Mouse (Mus musculus) hindbrain, embryonic 12.5 days (tissue): ENCODE measurements around the gene Pak1. TPM values are rescaled to one million over a fixed set of nuclear protein-coding genes. Genes with fewer than 3 reads are reported as not detected.

Experiments
- ATAC-seq: fragments of 200-750 bp; cut with Nextera tagmentation; 2 replicates; pipeline ENCODE4 v1.8.0; 2017; ENCODE audit warnings: moderate TSS enrichment; ENCODE audit not compliant: low FRiP score
- H3K27ac ChIP-seq: fragments of 300-500 bp; sonication (generic); 2 replicates; pipeline ENCODE4 v1.5.1; 2016; ENCODE audit warnings: mild to moderate bottlenecking
- H3K27me3 ChIP-seq: fragments of 300-500 bp; sonication (generic); 2 replicates; pipeline ENCODE4 v1.6.1; 2016; ENCODE audit warnings: mild to moderate bottlenecking
- H3K36me3 ChIP-seq: fragments of 300-500 bp; sonication (generic); 2 replicates; pipeline ENCODE4 v1.6.1; 2016; ENCODE audit warnings: mild to moderate bottlenecking
- H3K4me1 ChIP-seq: fragments of 300-500 bp; sonication (generic); 2 replicates; pipeline ENCODE4 v1.6.1; 2016
- H3K4me2 ChIP-seq: fragments of 300-500 bp; sonication (generic); replicated peaks from 2 replicates; pipeline ENCODE4 v1.6.1; 2016; ENCODE audit warnings: mild to moderate bottlenecking
- H3K4me3 ChIP-seq: fragments of 300-500 bp; sonication (generic); 2 replicates; pipeline ENCODE4 v1.5.1; 2016; ENCODE audit warnings: mild to moderate bottlenecking
- H3K9ac ChIP-seq: fragments of 300-500 bp; sonication (generic); 2 replicates; pipeline ENCODE4 v1.6.1; 2016; ENCODE audit warnings: mild to moderate bottlenecking, moderate library complexity
- H3K9me3 ChIP-seq: fragments of 300-500 bp; sonication (generic); replicated peaks from 2 replicates; pipeline ENCODE4 v1.6.1; 2016; ENCODE audit warnings: mild to moderate bottlenecking
- WGBS: fragments of 180-500 bp; shearing (Covaris S2); methylation state at CpG from one replicate; pipeline ENCODE4 v1.1.7; 2016; 5-methylcytosine and 5-hydroxymethylcytosine counted together
- polyA plus RNA-seq: library from polyadenylated mRNA; unstranded; fragments of >200 nt; fragmentation: Nextera tagmentation; extraction: Ambion mirVana; gene quantifications from 2 replicates; pipeline ENCODE4 v1.2.1, GENCODE M21; 2016

Gene Pak1
- polyA plus RNA-seq, 1 experiment from 2014 or later: 110 TPM

- peaks cover 4% of the 10 kb centered on the region; the same call in 1 of the 2 replicates for H3K36me3 ChIP-seq
- no peak overlapping the region for H3K4me3 ChIP-seq
- H3K9me3 ChIP-seq: no peaks in the 10 kb centered on the region
- H3K4me2 ChIP-seq: no peak overlapping the region
- no peaks in the 10 kb centered on the region for H3K4me1 ChIP-seq
- ATAC-seq: no peak
- WGBS: 93% methylated on average over 4 of the region's 4 CpGs
- no peaks in the 10 kb centered on the region for H3K27me3 ChIP-seq
- no peak overlapping the region for H3K9ac ChIP-seq
- H3K27ac ChIP-seq: no peak overlapping the region
Measured at GRCm38 (mm10) chr7:97872396-97872795, 84.1 kb downstream of the Pak1 start.

GRCm38 (mm10) chr7:97873317-97873716 lies 85.0 kb downstream of the Pak1 start:
- Histone ChIP-seq H3K36me3 (peaks cover 4% of the 10 kb centered on the region; the same call in 1 of the 2 replicates), H3K9me3 (no peaks in the 10 kb centered on the region), H3K9ac (no peak overlapping the region), H3K4me3 (no peak overlapping the region), H3K4me2 (no peak overlapping the region), H3K27me3 (no peaks in the 10 kb centered on the region), H3K27ac (no peak overlapping the region), H3K4me1 (no peaks in the 10 kb centered on the region)
- no peak for ATAC-seq

- no peak overlapping the region for H3K9ac ChIP-seq
- H3K36me3 ChIP-seq: no peaks in the 10 kb centered on the region
- no peak overlapping the region for H3K27ac ChIP-seq
- H3K4me1 ChIP-seq: no peaks in the 10 kb centered on the region
- no peak for ATAC-seq
- no peaks in the 10 kb centered on the region for H3K27me3 ChIP-seq
- H3K9me3 ChIP-seq: no peaks in the 10 kb centered on the region
- WGBS: 82% methylated on average over 7 of the region's 7 CpGs
- no peak overlapping the region for H3K4me2 ChIP-seq
- H3K4me3 ChIP-seq: no peak overlapping the region
Measured at GRCm38 (mm10) chr7:97877846-97878538, 89.7 kb downstream of the Pak1 start.

DNA sequence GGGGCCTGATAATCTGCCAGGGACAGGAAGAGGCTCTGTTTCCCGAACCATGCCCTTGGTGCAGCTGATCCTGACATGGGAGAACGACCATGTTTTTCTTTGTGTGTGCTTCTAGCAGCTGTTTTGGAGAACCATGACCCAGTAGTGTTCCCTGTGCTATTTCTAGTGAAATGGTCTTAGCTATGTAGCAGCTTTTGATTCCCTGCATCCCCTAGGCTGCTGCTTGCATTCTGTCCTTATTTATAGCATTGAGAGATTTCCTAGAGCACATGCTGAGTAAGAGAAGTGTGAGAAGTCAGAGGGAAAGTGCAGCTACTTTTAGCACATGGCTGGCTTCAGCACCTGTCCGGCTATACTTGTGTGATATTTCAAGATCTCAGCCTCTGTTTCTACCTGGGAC lies 123.3 kb downstream of the Pak1 start:
- H3K9ac ChIP-seq: no peak overlapping the region
- no peak for ATAC-seq
- H3K9me3 ChIP-seq: no peaks in the 10 kb centered on the region
- H3K4me1 ChIP-seq: no peaks in the 10 kb centered on the region
- H3K4me2 ChIP-seq: no peak overlapping the region
- peaks cover 50% of the 10 kb centered on the region for H3K36me3 ChIP-seq
- no peaks in the 10 kb centered on the region for H3K27me3 ChIP-seq
- H3K4me3 ChIP-seq: no peak overlapping the region
- H3K27ac ChIP-seq: no peak overlapping the region
- WGBS: 89% methylated on average over 3 of the region's 3 CpGs

DNA sequence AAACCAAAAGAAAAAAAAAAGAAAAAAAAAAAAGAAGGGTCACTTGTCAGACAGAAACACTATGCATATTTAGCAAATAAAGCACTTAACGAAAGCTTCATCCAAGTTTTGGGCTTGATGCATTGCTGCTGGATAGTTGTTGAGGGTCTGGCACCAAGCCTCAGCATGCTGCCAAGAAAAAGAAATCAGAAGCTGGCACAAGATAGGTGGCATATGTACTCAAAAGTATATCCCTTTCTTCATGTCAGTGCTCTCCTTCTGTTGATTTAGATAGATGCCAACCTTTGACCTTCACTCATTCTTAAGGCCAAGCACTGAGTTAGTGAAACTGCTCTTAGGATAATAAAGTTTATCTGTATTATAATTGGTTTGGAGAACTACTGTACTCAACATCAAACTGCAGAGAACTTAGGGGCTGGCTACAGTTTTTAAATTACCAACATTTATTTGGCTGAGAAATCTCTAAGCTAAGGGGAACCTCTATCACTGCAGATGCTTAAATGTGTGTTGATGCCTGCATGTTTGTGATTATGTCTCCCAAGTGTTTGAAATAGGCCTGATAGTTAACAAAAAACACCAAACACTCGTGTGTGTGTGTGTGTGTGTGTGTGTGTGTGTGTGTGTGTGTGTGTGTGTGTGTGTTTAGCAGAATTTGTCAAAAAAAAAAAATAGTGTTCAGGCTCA lies 126.6 kb downstream of the Pak1 start:
- Histone ChIP-seq H3K9ac (no peak overlapping the region), H3K36me3 (peaks cover 23% of the 10 kb centered on the region), H3K27ac (no peak overlapping the region), H3K4me1 (no peaks in the 10 kb centered on the region), H3K27me3 (no peaks in the 10 kb centered on the region), H3K4me3 (no peak overlapping the region), H3K4me2 (no peak overlapping the region), H3K9me3 (no peaks in the 10 kb centered on the region)
- ATAC-seq: no peak
- 83% methylated on average over 2 of the region's 2 CpGs for WGBS

DNA sequence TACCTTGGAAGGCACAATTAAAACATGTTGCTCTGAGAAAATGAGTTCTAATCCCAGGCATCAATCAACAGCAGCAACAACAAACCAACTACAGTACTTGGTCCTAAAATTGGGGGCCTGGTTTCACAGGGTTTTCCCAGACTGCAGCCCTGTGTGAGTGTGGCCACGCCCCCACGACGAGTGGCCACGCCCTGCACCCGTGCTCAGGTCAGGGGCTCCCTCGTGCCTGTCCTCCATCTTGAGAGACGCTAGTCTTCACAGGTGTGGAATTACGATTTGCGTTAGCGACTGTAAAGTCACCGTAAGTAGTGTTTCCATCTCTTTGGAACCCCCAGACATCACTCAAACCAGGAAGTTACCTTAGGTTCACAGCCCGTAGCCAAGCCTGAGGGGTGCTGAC lies 131.4 kb downstream of the Pak1 start, which contains the start of gene Gdpd4:
Gene Gdpd4, plus strand, starts transcription at position 214 of the 400 bp plus-strand sequence.
- ATAC-seq: no peak
- Histone ChIP-seq H3K4me2 (no peak within 1 kb of the TSS), H3K9ac (no peak within 1 kb of the TSS), H3K4me3 (no peak within 1 kb of the TSS), H3K36me3 (no peaks in the 10 kb centered on the region), H3K9me3 (no peaks in the 10 kb centered on the region), H3K4me1 (no peaks in the 10 kb centered on the region), H3K27ac (no peak within 1 kb of the TSS), H3K27me3 (no peaks in the 10 kb centered on the region)
- WGBS: 77% methylated on average over 12 of the region's 12 CpGs

- Histone ChIP-seq H3K4me3 (no peak overlapping the region), H3K27ac (no peak overlapping the region), H3K36me3 (no peaks in the 10 kb centered on the region), H3K27me3 (no peaks in the 10 kb centered on the region), H3K9ac (no peak overlapping the region), H3K4me2 (no peak overlapping the region), H3K4me1 (no peaks in the 10 kb centered on the region), H3K9me3 (no peaks in the 10 kb centered on the region)
- 83% methylated on average over 1 of the region's 1 CpGs for WGBS
- no peak for ATAC-seq
Measured at GRCm38 (mm10) chr7:97925819-97926218, 137.5 kb downstream of the Pak1 start.

- H3K9me3 ChIP-seq: no peaks in the 10 kb centered on the region
- H3K4me3 ChIP-seq: no peak overlapping the region
- H3K4me2 ChIP-seq: no peak overlapping the region
- no peaks in the 10 kb centered on the region for H3K27me3 ChIP-seq
- no peak overlapping the region for H3K9ac ChIP-seq
- 87% methylated on average over 5 of the region's 5 CpGs for WGBS
- H3K36me3 ChIP-seq: no peaks in the 10 kb centered on the region
- no peak for ATAC-seq
- no peak overlapping the region for H3K27ac ChIP-seq
- no peaks in the 10 kb centered on the region for H3K4me1 ChIP-seq
Measured at GRCm38 (mm10) chr7:97926978-97927377, 138.6 kb downstream of the Pak1 start.

- no peaks in the 10 kb centered on the region for H3K36me3 ChIP-seq
- no peak for ATAC-seq
- H3K27me3 ChIP-seq: no peaks in the 10 kb centered on the region
- H3K4me2 ChIP-seq: no peak overlapping the region
- H3K4me3 ChIP-seq: no peak overlapping the region
- no peak overlapping the region for H3K27ac ChIP-seq
- H3K4me1 ChIP-seq: no peaks in the 10 kb centered on the region
- H3K9me3 ChIP-seq: no peaks in the 10 kb centered on the region
- WGBS: 88% methylated on average over 1 of the region's 1 CpGs
- no peak overlapping the region for H3K9ac ChIP-seq
Measured at GRCm38 (mm10) chr7:97944485-97944884, 156.1 kb downstream of the Pak1 start.

Other genes starting within 250 kb of the Pak1 start
- 40.5 and 43.9 TPM in 2 replicates for gene Aamdc, start 209.0 kb upstream of the Pak1 start, polyA plus RNA-seq
- 33.2 and 33.4 TPM in 2 replicates for gene Rsf1, start 208.7 kb upstream of the Pak1 start, polyA plus RNA-seq
- 197 TPM in 2 replicates for gene Clns1a, start 91.9 kb upstream of the Pak1 start, polyA plus RNA-seq
- 6.2 TPM in 2 replicates for gene Aqp11, start 50.3 kb upstream of the Pak1 start, polyA plus RNA-seq
- not detected in 2 replicates for gene Gdpd4, start 131.4 kb downstream of the Pak1 start, polyA plus RNA-seq